Mouse (Mus musculus) spleen, adult 2 months (tissue): ENCODE data around the gene Cep250.

Experiments
- CTCF ChIP-seq: fragments of 200-500 bp; IDR thresholded peaks from 2 replicates; pipeline ENCODE4 v1.5.1; 2011; ENCODE audit warnings: mild to moderate bottlenecking, inconsistent platforms; ENCODE audit not compliant: insufficient read depth, insufficient read length, insufficient replicate concordance; ENCODE audit errors: extremely low read depth
- POLR2A ChIP-seq: fragments of 200-500 bp; IDR thresholded peaks from 2 replicates; pipeline ENCODE4 v1.6.1; 2011; ENCODE audit warnings: low read depth, low read length, inconsistent platforms

- TF ChIP-seq CTCF (no peak), POLR2A (no peak)
Measured at GRCm38 (mm10) chr2:156007888-156008532, 51.8 kb downstream of the Cep250 start, which contains the start of the genes 6430550D23Rik and Ergic3.
